Mouse (Mus musculus): ENCODE results near the gene Ror2.

- no peak for TF ChIP-seq CTCF (IDR thresholded peaks at IDR 0.05; ENCODE audit: low read depth)
- TF ChIP-seq EP300 (IDR thresholded peaks at IDR 0.05; ENCODE audit: low read depth): no peak
These were observed 220.8 kb downstream of the Ror2 start for GRCm38 (mm10) chr13:53065122-53065521.

All from liver, postnatal 0 days (tissue).